Mouse (Mus musculus): ENCODE results near the gene Mettl21e. TPM values are rescaled to one million over a fixed set of nuclear protein-coding genes. Genes with fewer than 3 reads are reported as not detected.

Gene Mettl21e
- polyA plus RNA-seq, 1 experiment: 0.03 TPM

- no peak overlapping the region for H3K4me3 ChIP-seq (ENCODE audit: insufficient read depth, low read depth, low read length)
- 63% methylated on average over 2 of the region's 2 CpGs for WGBS
- H3K4me1 ChIP-seq (ENCODE audit: control insufficient read depth, insufficient read depth, low read length): no peaks in the 10 kb centered on the region
- H3K36me3 ChIP-seq (ENCODE audit: control insufficient read depth, insufficient read depth, low read length): no peaks in the 10 kb centered on the region
- no peak overlapping the region for H3K27ac ChIP-seq (ENCODE audit: insufficient read depth, low read depth, low read length)
- DNase-seq: peak; percentile 29
- TF ChIP-seq POLR2A (IDR thresholded peaks at IDR 0.05; ENCODE audit: low read depth, low read length): no peak
- no peak for TF ChIP-seq CTCF (conservative IDR thresholded peaks at IDR 0.05; ENCODE audit: insufficient read depth, insufficient read length, low read depth, low read length)
- no peaks in the 10 kb centered on the region for H3K27me3 ChIP-seq (replicated peaks; ENCODE audit: control insufficient read depth, insufficient read depth, low read length)
Measured at GRCm38 (mm10) chr1:44216352-44217116, 2.2 kb downstream of the Mettl21e start.

- 58% methylated on average over 2 of the region's 2 CpGs for WGBS
- no peak for DNase-seq
- no peaks in the 10 kb centered on the region for H3K4me1 ChIP-seq (ENCODE audit: control insufficient read depth, insufficient read depth, low read length)
- no peak for TF ChIP-seq POLR2A (IDR thresholded peaks at IDR 0.05; ENCODE audit: low read depth, low read length)
- no peak for TF ChIP-seq CTCF (conservative IDR thresholded peaks at IDR 0.05; ENCODE audit: insufficient read depth, insufficient read length, low read depth, low read length)
- no peak overlapping the region for H3K4me3 ChIP-seq (ENCODE audit: insufficient read depth, low read depth, low read length)
- H3K27me3 ChIP-seq (replicated peaks; ENCODE audit: control insufficient read depth, insufficient read depth, low read length): no peaks in the 10 kb centered on the region
- no peaks in the 10 kb centered on the region for H3K36me3 ChIP-seq (ENCODE audit: control insufficient read depth, insufficient read depth, low read length)
- no peak overlapping the region for H3K27ac ChIP-seq (ENCODE audit: insufficient read depth, low read depth, low read length)
Measured at GRCm38 (mm10) chr1:44214443-44214842, 4.3 kb downstream of the Mettl21e start.

GRCm38 (mm10) chr1:44202876-44203275 lies 15.9 kb downstream of the Mettl21e start:
- no peak overlapping the region for H3K4me3 ChIP-seq (ENCODE audit: insufficient read depth, low read depth, low read length)
- no peaks in the 10 kb centered on the region; the same call in 1 of the 2 replicates for H3K4me1 ChIP-seq (ENCODE audit: control insufficient read depth, insufficient read depth, low read length)
- WGBS: 93% methylated on average over 15 of the region's 15 CpGs
- no peaks in the 10 kb centered on the region for H3K36me3 ChIP-seq (ENCODE audit: control insufficient read depth, insufficient read depth, low read length)
- H3K27me3 ChIP-seq (replicated peaks; ENCODE audit: control insufficient read depth, insufficient read depth, low read length): no peaks in the 10 kb centered on the region
- TF ChIP-seq CTCF (conservative IDR thresholded peaks at IDR 0.05; ENCODE audit: insufficient read depth, insufficient read length, low read depth, low read length) (no peak), POLR2A (IDR thresholded peaks at IDR 0.05; ENCODE audit: low read depth, low read length) (no peak)
- no peak for DNase-seq
- H3K27ac ChIP-seq (ENCODE audit: insufficient read depth, low read depth, low read length): no peak overlapping the region

GRCm38 (mm10) chr1:44198273-44199171 lies 20.2 kb downstream of the Mettl21e start:
- H3K36me3 ChIP-seq (ENCODE audit: control insufficient read depth, insufficient read depth, low read length): no peaks in the 10 kb centered on the region
- peak; percentile 88 for DNase-seq
- no peaks in the 10 kb centered on the region for H3K4me1 ChIP-seq (ENCODE audit: control insufficient read depth, insufficient read depth, low read length)
- no peak overlapping the region for H3K27ac ChIP-seq (ENCODE audit: insufficient read depth, low read depth, low read length)
- peak overlapping the region; percentile 62 for H3K4me3 ChIP-seq (ENCODE audit: insufficient read depth, low read depth, low read length)
- 22% methylated on average over 47 of the region's 47 CpGs for WGBS
- TF ChIP-seq CTCF (conservative IDR thresholded peaks at IDR 0.05; ENCODE audit: insufficient read depth, insufficient read length, low read depth, low read length): no peak
- TF ChIP-seq POLR2A (IDR thresholded peaks at IDR 0.05; ENCODE audit: low read depth, low read length): no peak
- H3K27me3 ChIP-seq (replicated peaks; ENCODE audit: control insufficient read depth, insufficient read depth, low read length): no peaks in the 10 kb centered on the region

GRCm38 (mm10) chr1:44186396-44186795 lies 32.4 kb downstream of the Mettl21e start:
- no peaks in the 10 kb centered on the region for H3K27me3 ChIP-seq (replicated peaks; ENCODE audit: control insufficient read depth, insufficient read depth, low read length)
- TF ChIP-seq POLR2A (IDR thresholded peaks at IDR 0.05; ENCODE audit: low read depth, low read length) (no peak), CTCF (conservative IDR thresholded peaks at IDR 0.05; ENCODE audit: insufficient read depth, insufficient read length, low read depth, low read length) (no peak)
- H3K27ac ChIP-seq (ENCODE audit: insufficient read depth, low read depth, low read length): no peak overlapping the region
- H3K36me3 ChIP-seq (ENCODE audit: control insufficient read depth, insufficient read depth, low read length): no peaks in the 10 kb centered on the region; the same call in 1 of the 2 replicates
- no peaks in the 10 kb centered on the region for H3K4me1 ChIP-seq (ENCODE audit: control insufficient read depth, insufficient read depth, low read length)
- no peak for DNase-seq
- no peak overlapping the region for H3K4me3 ChIP-seq (ENCODE audit: insufficient read depth, low read depth, low read length)

GRCm38 (mm10) chr1:44178086-44178485 lies 40.7 kb downstream of the Mettl21e start:
- TF ChIP-seq POLR2A (IDR thresholded peaks at IDR 0.05; ENCODE audit: low read depth, low read length) (no peak), CTCF (conservative IDR thresholded peaks at IDR 0.05; ENCODE audit: insufficient read depth, insufficient read length, low read depth, low read length) (no peak)
- 95% methylated on average over 5 of the region's 5 CpGs for WGBS
- DNase-seq: no peak
- H3K36me3 ChIP-seq (ENCODE audit: control insufficient read depth, insufficient read depth, low read length): peaks cover 18% of the 10 kb centered on the region
- H3K4me3 ChIP-seq (ENCODE audit: insufficient read depth, low read depth, low read length): no peak overlapping the region
- H3K4me1 ChIP-seq (ENCODE audit: control insufficient read depth, insufficient read depth, low read length): no peaks in the 10 kb centered on the region
- no peaks in the 10 kb centered on the region for H3K27me3 ChIP-seq (replicated peaks; ENCODE audit: control insufficient read depth, insufficient read depth, low read length)
- no peak overlapping the region for H3K27ac ChIP-seq (ENCODE audit: insufficient read depth, low read depth, low read length)

GRCm38 (mm10) chr1:44173903-44174302 lies 44.9 kb downstream of the Mettl21e start:
- Histone ChIP-seq H3K36me3 (ENCODE audit: control insufficient read depth, insufficient read depth, low read length) (peaks cover 18% of the 10 kb centered on the region), H3K4me1 (ENCODE audit: control insufficient read depth, insufficient read depth, low read length) (no peaks in the 10 kb centered on the region), H3K27ac (ENCODE audit: insufficient read depth, low read depth, low read length) (no peak overlapping the region), H3K4me3 (ENCODE audit: insufficient read depth, low read depth, low read length) (no peak overlapping the region), H3K27me3 (replicated peaks; ENCODE audit: control insufficient read depth, insufficient read depth, low read length) (no peaks in the 10 kb centered on the region)
- TF ChIP-seq CTCF (conservative IDR thresholded peaks at IDR 0.05; ENCODE audit: insufficient read depth, insufficient read length, low read depth, low read length): peak; percentile 33; the same call in 1 of the 2 replicates
- TF ChIP-seq POLR2A (IDR thresholded peaks at IDR 0.05; ENCODE audit: low read depth, low read length): no peak
- WGBS: 85% methylated on average over 8 of the region's 8 CpGs
- no peak for DNase-seq

All from kidney, adult 2 months (tissue).